Mouse (Mus musculus): ENCODE results near the gene Psma2. TPM values are rescaled to one million over a fixed set of nuclear protein-coding genes. Genes with fewer than 3 reads are reported as not detected.

Gene Psma2
- polyA plus RNA-seq, 1 experiment from 2014 or later, result 183 TPM

- H3K27ac ChIP-seq (ENCODE audit: low read depth, low read length), result peak overlapping the region; percentile 85
- peak overlapping the region; percentile 80 for H3K4me3 ChIP-seq (ENCODE audit: low read depth, low read length)
- H3K4me1 ChIP-seq (replicated peaks; ENCODE audit: control insufficient read depth, insufficient read depth, low read length), result 0 out of 2 replicates have a peak, but pooled peaks cover 5% of the 10 kb centered on the region
- H3K27me3 ChIP-seq (replicated peaks; ENCODE audit: control insufficient read depth, insufficient read depth, low read length), result no peaks in the 10 kb centered on the region
- H3K9me3 ChIP-seq (ENCODE audit: control insufficient read depth), result no peaks in the 10 kb centered on the region
- TF ChIP-seq CTCF (IDR thresholded peaks at IDR 0.05; ENCODE audit: low read depth), result no peak
- under 1% methylated on average over 9 of the region's 9 CpGs for WGBS
- H3K9ac ChIP-seq (ENCODE audit: low read depth, low read length), result peak overlapping the region; percentile 89
- peak overlapping the region; percentile 68 for H3K4me2 ChIP-seq (replicated peaks; ENCODE audit: low read depth)
- ATAC-seq, result peak; percentile 2; the same call in 1 of the 2 replicates
- peaks cover 19% of the 10 kb centered on the region for H3K36me3 ChIP-seq (ENCODE audit: control insufficient read depth, insufficient read depth)
These were observed 513 bp downstream of the Psma2 start for GRCm38 (mm10) chr13:14613553-14613952.

- peak; percentile 94 for TF ChIP-seq CTCF (IDR thresholded peaks at IDR 0.05; ENCODE audit: low read depth)
- H3K4me1 ChIP-seq (replicated peaks; ENCODE audit: control insufficient read depth, insufficient read depth, low read length), result no peaks in the 10 kb centered on the region
- H3K4me2 ChIP-seq (replicated peaks; ENCODE audit: low read depth), result no peak overlapping the region
- H3K27me3 ChIP-seq (replicated peaks; ENCODE audit: control insufficient read depth, insufficient read depth, low read length), result no peaks in the 10 kb centered on the region
- peaks cover 43% of the 10 kb centered on the region for H3K36me3 ChIP-seq (ENCODE audit: control insufficient read depth, insufficient read depth)
- 0 out of 2 replicates have a peak, but pooled peaks have one; percentile 25 for ATAC-seq
- H3K27ac ChIP-seq (ENCODE audit: low read depth, low read length), result no peak overlapping the region
- WGBS, result 28% methylated on average over 2 of the region's 2 CpGs
- H3K9ac ChIP-seq (ENCODE audit: low read depth, low read length), result no peak overlapping the region
- H3K4me3 ChIP-seq (ENCODE audit: low read depth, low read length), result no peak overlapping the region
- no peaks in the 10 kb centered on the region for H3K9me3 ChIP-seq (ENCODE audit: control insufficient read depth)
These were observed 5.7 kb downstream of the Psma2 start for GRCm38 (mm10) chr13:14618724-14619123.

GRCm38 (mm10) chr13:14629726-14630641 lies 16.9 kb downstream of the Psma2 start, which contains the start of gene AW209491:
TSS of gene AW209491 (plus strand) at chr13:14630154.
- Histone ChIP-seq H3K9me3 (ENCODE audit: control insufficient read depth) (no peaks in the 10 kb centered on the region), H3K4me2 (replicated peaks; ENCODE audit: low read depth) (peak within 1 kb of the TSS; percentile 87), H3K27me3 (replicated peaks; ENCODE audit: control insufficient read depth, insufficient read depth, low read length) (no peaks in the 10 kb centered on the region), H3K4me3 (ENCODE audit: low read depth, low read length) (peak within 1 kb of the TSS; percentile 55), H3K4me1 (replicated peaks; ENCODE audit: control insufficient read depth, insufficient read depth, low read length) (no peaks in the 10 kb centered on the region), H3K27ac (ENCODE audit: low read depth, low read length) (peak within 1 kb of the TSS; percentile 74), H3K36me3 (ENCODE audit: control insufficient read depth, insufficient read depth) (peaks cover 16% of the 10 kb centered on the region), H3K9ac (ENCODE audit: low read depth, low read length) (peak within 1 kb of the TSS; percentile 56)
- WGBS, result under 1% methylated on average over 29 of the region's 29 CpGs
- peak; percentile 96 for ATAC-seq
- peak; percentile 40 for TF ChIP-seq CTCF (IDR thresholded peaks at IDR 0.05; ENCODE audit: low read depth)

GRCm38 (mm10) chr13:14639998-14640397 lies 27.0 kb downstream of the Psma2 start:
- ATAC-seq, result no peak
- Histone ChIP-seq H3K4me2 (replicated peaks; ENCODE audit: low read depth) (no peak overlapping the region), H3K27me3 (replicated peaks; ENCODE audit: control insufficient read depth, insufficient read depth, low read length) (no peaks in the 10 kb centered on the region), H3K27ac (ENCODE audit: low read depth, low read length) (no peak overlapping the region), H3K4me3 (ENCODE audit: low read depth, low read length) (no peak overlapping the region), H3K4me1 (replicated peaks; ENCODE audit: control insufficient read depth, insufficient read depth, low read length) (no peaks in the 10 kb centered on the region), H3K9ac (ENCODE audit: low read depth, low read length) (no peak overlapping the region), H3K36me3 (ENCODE audit: control insufficient read depth, insufficient read depth) (peaks cover 14% of the 10 kb centered on the region), H3K9me3 (ENCODE audit: control insufficient read depth) (no peaks in the 10 kb centered on the region)
- 49% methylated on average over 1 of the region's 1 CpGs for WGBS
- TF ChIP-seq CTCF (IDR thresholded peaks at IDR 0.05; ENCODE audit: low read depth), result no peak

- H3K27me3 ChIP-seq (replicated peaks; ENCODE audit: control insufficient read depth, insufficient read depth, low read length), result no peaks in the 10 kb centered on the region
- H3K4me2 ChIP-seq (replicated peaks; ENCODE audit: low read depth), result no peak overlapping the region
- H3K36me3 ChIP-seq (ENCODE audit: control insufficient read depth, insufficient read depth), result no peaks in the 10 kb centered on the region
- ATAC-seq, result no peak
- H3K27ac ChIP-seq (ENCODE audit: low read depth, low read length), result no peak overlapping the region
- no peak overlapping the region for H3K9ac ChIP-seq (ENCODE audit: low read depth, low read length)
- no peaks in the 10 kb centered on the region for H3K9me3 ChIP-seq (ENCODE audit: control insufficient read depth)
- TF ChIP-seq CTCF (IDR thresholded peaks at IDR 0.05; ENCODE audit: low read depth), result peak; percentile 67
- 7% methylated on average over 1 of the region's 1 CpGs for WGBS
- no peaks in the 10 kb centered on the region for H3K4me1 ChIP-seq (replicated peaks; ENCODE audit: control insufficient read depth, insufficient read depth, low read length)
- H3K4me3 ChIP-seq (ENCODE audit: low read depth, low read length), result no peak overlapping the region
These were observed 36.3 kb downstream of the Psma2 start for GRCm38 (mm10) chr13:14649301-14649700.

- 73% methylated on average over 4 of the region's 4 CpGs for WGBS
- Histone ChIP-seq H3K9ac (ENCODE audit: low read depth, low read length) (no peak overlapping the region), H3K4me3 (ENCODE audit: low read depth, low read length) (no peak overlapping the region), H3K4me2 (replicated peaks; ENCODE audit: low read depth) (no peak overlapping the region), H3K36me3 (ENCODE audit: control insufficient read depth, insufficient read depth) (no peaks in the 10 kb centered on the region), H3K4me1 (replicated peaks; ENCODE audit: control insufficient read depth, insufficient read depth, low read length) (no peaks in the 10 kb centered on the region), H3K27me3 (replicated peaks; ENCODE audit: control insufficient read depth, insufficient read depth, low read length) (no peaks in the 10 kb centered on the region), H3K27ac (ENCODE audit: low read depth, low read length) (no peak overlapping the region), H3K9me3 (ENCODE audit: control insufficient read depth) (no peaks in the 10 kb centered on the region)
- ATAC-seq, result no peak
- TF ChIP-seq CTCF (IDR thresholded peaks at IDR 0.05; ENCODE audit: low read depth), result no peak
These were observed 54.1 kb downstream of the Psma2 start for GRCm38 (mm10) chr13:14667107-14667506.

All from intestine, postnatal 0 days (tissue).